Mouse (Mus musculus) kidney, embryonic 14.5 days (tissue): Measurements from ENCODE around the gene Ctse. TPM values are rescaled to one million over a fixed set of nuclear protein-coding genes. Genes with fewer than 3 reads are reported as not detected.
"Not testable (repeated sequence)": the region's sequence is repeated elsewhere in the genome, so short reads cannot be mapped to it uniquely, and the experiment has no call there.

Experiments used
- ATAC-seq: fragments of 200-750 bp; cut with Nextera tagmentation; 2 replicates; pipeline ENCODE4 v1.8.0; 2017; ENCODE audit warnings: moderate number of reproducible peaks, mild to moderate bottlenecking, moderate TSS enrichment, moderate library complexity; ENCODE audit not compliant: low FRiP score, low TSS enrichment
- H3K27ac ChIP-seq: fragments of 300-500 bp; sonication (generic); 2 replicates; pipeline ENCODE4 v1.5.1; 2014; ENCODE audit warnings: low read depth, mild to moderate bottlenecking, low read length, moderate library complexity, mixed read lengths
- H3K27me3 ChIP-seq: fragments of 300-500 bp; sonication (generic); 2 replicates; pipeline ENCODE4 v1.6.1; 2014; ENCODE audit warnings: mild to moderate bottlenecking, low read length; ENCODE audit not compliant: control insufficient read depth, insufficient read depth
- H3K36me3 ChIP-seq: fragments of 300-500 bp; sonication (generic); 2 replicates; pipeline ENCODE4 v1.6.1; 2014; ENCODE audit warnings: low read length, mixed read lengths; ENCODE audit not compliant: control insufficient read depth, insufficient read depth
- H3K4me1 ChIP-seq: fragments of 300-500 bp; sonication (generic); 2 replicates; pipeline ENCODE4 v1.6.1; 2014; ENCODE audit warnings: low read length, mixed read lengths; ENCODE audit not compliant: control insufficient read depth, insufficient read depth
- H3K4me2 ChIP-seq: fragments of 300-500 bp; sonication (generic); replicated peaks from 2 replicates; pipeline ENCODE4 v1.6.1; 2014; ENCODE audit warnings: low read depth, mild to moderate bottlenecking, low read length
- H3K4me3 ChIP-seq: fragments of 300-500 bp; sonication (generic); 2 replicates; pipeline ENCODE4 v1.5.1; 2014; ENCODE audit warnings: mild to moderate bottlenecking, low read length
- H3K9ac ChIP-seq: fragments of 300-500 bp; sonication (generic); 2 replicates; pipeline ENCODE4 v1.6.1; 2014; ENCODE audit warnings: low read depth, mild to moderate bottlenecking, low read length, moderate library complexity
- H3K9me3 ChIP-seq: fragments of 300-500 bp; sonication (generic); 2 replicates; pipeline ENCODE4 v1.6.1; 2016; ENCODE audit warnings: low read length; ENCODE audit not compliant: control insufficient read depth
- WGBS: fragments of 180-500 bp; shearing (Covaris S2); extraction: QIAGEN DNeasy Blood & Tissue Kit; methylation state at CpG from one replicate; pipeline ENCODE4 v1.1.7; 2014; 5-methylcytosine and 5-hydroxymethylcytosine counted together
- polyA plus RNA-seq: library from polyadenylated mRNA; unstranded; fragments of >200 nt; fragmentation: Nextera tagmentation; extraction: Ambion mirVana; gene quantifications from 2 replicates; pipeline ENCODE4 v1.2.1, GENCODE M21; 2014

The Ctse gene
- polyA plus RNA-seq, 1 experiment from 2014 or later = 9.9 TPM

DNA sequence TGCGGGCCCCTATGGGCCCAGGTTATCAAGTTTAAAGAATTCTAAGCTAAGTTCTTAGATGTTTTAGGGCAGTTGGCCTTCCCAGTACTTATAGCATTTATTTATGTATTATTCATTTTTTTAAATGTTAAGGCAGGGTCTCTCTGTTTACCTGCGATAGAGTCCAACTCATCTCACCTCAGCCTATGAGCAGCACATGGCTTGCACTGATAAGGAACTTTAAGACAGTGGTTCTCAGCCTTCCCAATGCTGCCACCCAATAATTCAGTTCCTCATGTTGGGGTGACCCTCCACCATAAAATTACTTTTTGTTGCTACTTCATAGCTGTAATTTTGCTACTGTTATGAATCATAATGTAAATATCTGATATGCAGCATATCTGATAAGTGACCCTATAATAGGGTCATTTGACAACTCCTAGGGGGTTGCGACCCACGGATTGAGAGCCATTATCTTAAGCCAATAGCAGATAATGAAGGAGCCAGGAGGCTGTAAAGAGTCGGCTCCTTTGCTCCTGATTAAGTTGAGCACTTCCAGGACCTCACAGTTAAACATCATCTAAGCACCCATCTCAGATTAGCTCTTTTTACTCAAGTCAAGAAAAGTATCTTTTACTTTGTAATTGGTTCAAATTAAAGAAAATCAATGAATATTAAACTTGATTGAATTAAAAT is 21.4 kb upstream of the Ctse start:
- Histone ChIP-seq H3K9me3 (no peaks in the 10 kb centered on the region), H3K27me3 (no peaks in the 10 kb centered on the region), H3K4me1 (no peaks in the 10 kb centered on the region), H3K36me3 (no peaks in the 10 kb centered on the region), H3K4me2 (no peak overlapping the region), H3K27ac (no peak overlapping the region), H3K4me3 (no peak overlapping the region), H3K9ac (no peak overlapping the region)
- 72% methylated on average over 5 of the region's 5 CpGs for WGBS
- no peak for ATAC-seq

- no peaks in the 10 kb centered on the region for H3K4me1 ChIP-seq
- H3K9me3 ChIP-seq = no peaks in the 10 kb centered on the region
- no peak overlapping the region for H3K27ac ChIP-seq
- no peak for ATAC-seq
- H3K36me3 ChIP-seq = no peaks in the 10 kb centered on the region
- no peak overlapping the region for H3K4me2 ChIP-seq
- WGBS = 88% methylated on average over 1 of the region's 1 CpGs
- H3K27me3 ChIP-seq = no peaks in the 10 kb centered on the region
- no peak overlapping the region for H3K4me3 ChIP-seq
- H3K9ac ChIP-seq = no peak overlapping the region
Observed at GRCm38 (mm10) chr1:131618576-131618975, 19.5 kb upstream of the Ctse start.

- no peaks in the 10 kb centered on the region for H3K9me3 ChIP-seq
- no peak overlapping the region for H3K27ac ChIP-seq
- H3K36me3 ChIP-seq = no peaks in the 10 kb centered on the region
- WGBS = 90% methylated on average over 7 of the region's 7 CpGs
- no peak overlapping the region for H3K9ac ChIP-seq
- H3K4me3 ChIP-seq = no peak overlapping the region
- no peaks in the 10 kb centered on the region for H3K27me3 ChIP-seq
- no peak for ATAC-seq
- no peak overlapping the region for H3K4me2 ChIP-seq
- no peaks in the 10 kb centered on the region for H3K4me1 ChIP-seq
Observed at GRCm38 (mm10) chr1:131619348-131619747, 18.8 kb upstream of the Ctse start.

DNA sequence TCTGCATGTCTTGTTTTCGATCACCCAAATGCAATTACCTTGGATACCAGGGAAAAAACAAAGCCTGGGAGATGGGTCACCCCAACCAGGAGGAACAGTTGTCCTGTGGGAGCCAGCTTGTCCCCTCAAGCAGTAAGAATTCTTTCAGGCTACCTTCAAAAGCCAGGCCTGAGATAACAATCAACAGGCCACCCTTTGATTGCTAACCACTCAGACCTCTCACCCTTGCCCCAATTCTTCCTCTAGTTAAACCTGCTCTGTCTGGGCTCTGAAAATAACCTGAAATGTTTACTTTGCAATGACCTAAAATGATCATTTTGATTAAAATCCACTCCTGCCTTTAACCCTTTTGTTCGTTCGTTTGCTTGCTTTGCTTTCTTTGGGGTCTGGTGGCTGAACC is 14.5 kb upstream of the Ctse start:
- H3K27ac ChIP-seq = no peak overlapping the region
- H3K9me3 ChIP-seq = no peaks in the 10 kb centered on the region
- ATAC-seq = no peak
- no peaks in the 10 kb centered on the region for H3K27me3 ChIP-seq
- no peaks in the 10 kb centered on the region for H3K36me3 ChIP-seq
- no peaks in the 10 kb centered on the region for H3K4me1 ChIP-seq
- no peak overlapping the region for H3K4me3 ChIP-seq
- H3K9ac ChIP-seq = no peak overlapping the region
- WGBS = 71% methylated on average over 3 of the region's 3 CpGs
- H3K4me2 ChIP-seq = no peak overlapping the region

DNA sequence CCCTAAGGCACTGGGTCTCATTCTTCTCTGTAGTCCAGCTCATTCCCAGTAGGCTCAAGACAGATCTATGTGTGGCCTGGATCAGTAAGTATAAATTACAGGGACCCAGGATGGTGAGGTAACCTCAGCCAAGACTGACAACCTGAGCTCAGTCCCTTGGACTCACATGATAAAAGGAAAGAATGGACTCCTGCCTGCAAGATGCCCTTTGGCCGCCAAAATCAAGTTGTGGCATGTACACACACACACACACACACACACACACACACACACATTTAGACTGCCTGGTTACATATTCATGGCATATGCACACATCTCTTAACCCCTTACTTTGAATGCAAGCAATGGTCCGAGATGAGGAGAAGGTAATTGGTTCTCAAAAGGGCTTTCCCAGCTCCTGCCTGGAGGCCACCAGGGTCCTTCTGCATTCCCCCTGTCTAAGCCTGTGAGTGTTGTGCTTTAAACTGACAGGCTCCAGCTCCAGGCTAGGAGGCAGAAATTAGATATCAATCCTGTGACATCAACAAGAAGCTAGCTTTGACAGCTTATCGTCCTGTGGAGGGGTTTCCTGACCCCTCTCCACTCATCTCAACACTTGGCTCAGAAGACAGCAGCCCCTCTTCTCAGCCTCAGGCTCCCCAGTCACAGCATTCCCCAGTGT is 13.8 kb upstream of the Ctse start:
- Histone ChIP-seq H3K9ac (no peak overlapping the region), H3K9me3 (no peaks in the 10 kb centered on the region), H3K27me3 (no peaks in the 10 kb centered on the region), H3K4me3 (no peak overlapping the region), H3K4me1 (no peaks in the 10 kb centered on the region), H3K4me2 (no peak overlapping the region), H3K36me3 (no peaks in the 10 kb centered on the region), H3K27ac (no peak overlapping the region)
- no peak for ATAC-seq
- 60% methylated on average over 3 of the region's 3 CpGs for WGBS

DNA sequence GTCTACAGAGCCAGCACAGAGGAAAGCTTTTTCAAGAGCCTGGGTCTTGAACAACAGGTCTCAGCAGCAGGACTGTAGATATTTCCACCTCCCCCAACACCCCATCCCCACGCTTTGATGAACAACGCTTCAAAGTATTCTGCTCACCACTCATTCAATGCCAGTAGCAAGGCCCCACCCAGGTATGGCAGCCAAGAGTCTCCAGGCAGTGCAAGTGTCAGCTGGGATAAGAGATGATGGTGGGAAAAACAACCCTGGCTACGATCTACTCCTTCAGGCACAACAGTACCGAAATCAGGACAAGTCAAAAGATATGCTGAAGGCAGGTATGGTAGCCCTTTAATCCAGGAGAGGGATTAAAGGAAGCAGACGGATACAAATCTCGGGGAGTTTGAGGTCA is 11.9 kb upstream of the Ctse start:
- Histone ChIP-seq H3K4me3 (no peak overlapping the region), H3K4me1 (no peaks in the 10 kb centered on the region), H3K36me3 (no peaks in the 10 kb centered on the region), H3K4me2 (no peak overlapping the region), H3K9ac (no peak overlapping the region), H3K27me3 (no peaks in the 10 kb centered on the region), H3K9me3 (no peaks in the 10 kb centered on the region), H3K27ac (no peak overlapping the region)
- ATAC-seq = no peak
- 91% methylated on average over 6 of the region's 6 CpGs for WGBS

DNA sequence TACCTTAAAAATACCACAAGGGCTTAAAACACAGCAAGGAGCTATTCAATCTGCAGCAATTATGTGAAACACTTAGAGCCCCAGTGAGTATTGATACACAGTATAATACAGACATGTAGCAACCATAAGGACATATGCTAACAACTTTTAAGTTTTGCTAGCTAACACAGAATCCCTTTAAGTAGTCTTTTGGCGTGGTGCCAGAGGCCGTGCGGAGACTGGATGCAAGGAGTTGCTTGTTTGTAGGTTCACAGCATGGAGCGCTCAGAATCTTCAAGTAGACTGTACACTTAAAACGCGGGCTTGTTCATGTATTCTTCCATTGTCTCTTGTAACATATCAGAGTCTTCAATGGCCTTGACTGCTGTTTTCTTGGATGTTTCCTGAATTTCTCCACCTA is 5.9 kb upstream of the Ctse start:
- H3K36me3 ChIP-seq, H3K4me1 ChIP-seq, H3K27ac ChIP-seq, H3K9me3 ChIP-seq, H3K4me3 ChIP-seq, H3K4me2 ChIP-seq, H3K9ac ChIP-seq, ATAC-seq, H3K27me3 ChIP-seq: not testable (repeated sequence)
- WGBS = 83% methylated on average over 6 of the region's 6 CpGs

DNA sequence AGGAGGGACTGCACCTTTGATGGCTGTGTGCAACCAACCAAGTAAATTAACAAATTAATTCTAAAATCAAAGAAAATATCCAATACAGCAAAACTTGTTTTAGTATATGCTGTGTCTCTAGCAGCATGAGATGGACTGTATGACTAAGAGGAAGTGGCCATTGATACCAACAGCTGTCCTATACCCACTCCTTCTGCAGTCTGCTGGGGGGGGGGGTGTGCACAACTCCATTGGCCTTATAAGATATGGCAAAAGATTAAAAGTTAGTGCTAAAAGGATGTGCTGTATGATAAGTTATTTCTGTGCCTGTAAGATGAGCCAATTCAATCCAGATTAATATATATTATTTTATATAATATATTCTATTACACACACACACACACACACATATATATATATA is 3.6 kb upstream of the Ctse start:
- Histone ChIP-seq H3K27me3 (no peaks in the 10 kb centered on the region), H3K9ac (no peak overlapping the region), H3K36me3 (no peaks in the 10 kb centered on the region), H3K4me3 (no peak overlapping the region), H3K27ac (no peak overlapping the region), H3K9me3 (no peaks in the 10 kb centered on the region), H3K4me1 (no peaks in the 10 kb centered on the region), H3K4me2 (no peak overlapping the region)
- ATAC-seq = no peak

DNA sequence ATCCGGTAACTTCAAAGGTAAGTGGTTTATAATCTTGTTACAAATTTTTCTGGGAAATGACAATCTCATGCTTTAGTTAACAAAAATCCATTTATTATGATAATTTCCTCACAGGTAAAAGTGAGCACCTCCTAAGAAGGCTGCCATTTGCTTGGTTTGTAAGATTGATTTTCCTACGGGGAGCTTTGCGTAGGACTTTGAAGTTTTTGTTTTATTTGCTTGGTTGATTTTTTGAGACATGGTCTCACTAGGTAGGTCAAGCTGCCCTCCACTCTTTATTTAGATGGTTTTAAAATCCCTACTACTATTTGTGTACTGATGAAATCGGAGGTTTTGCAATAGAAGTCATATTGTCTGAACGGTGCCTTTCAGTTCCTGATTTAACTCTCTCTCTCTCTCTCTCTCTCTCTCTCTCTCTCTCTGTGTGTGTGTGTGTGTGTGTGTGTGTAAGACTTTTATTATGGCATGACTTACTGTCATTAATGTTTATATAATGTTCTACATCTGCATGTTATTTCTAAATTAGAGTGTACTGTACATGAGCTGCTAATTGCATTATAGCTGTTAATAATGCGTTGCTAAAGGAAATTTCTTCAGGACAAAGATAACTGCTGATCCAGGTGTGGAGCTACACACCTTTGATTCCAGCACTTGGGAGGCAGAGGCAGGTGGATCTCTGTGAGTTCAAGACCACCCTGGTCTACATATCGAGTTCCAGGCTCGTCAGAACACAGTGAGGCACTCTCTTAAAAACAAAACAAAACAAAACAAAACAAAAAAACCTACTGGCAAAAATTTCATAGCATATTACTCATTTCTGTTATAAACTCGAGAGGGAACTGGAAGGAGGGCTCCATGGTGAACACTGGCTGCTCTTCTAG is 675 bp downstream of the Ctse start:
- Histone ChIP-seq H3K4me2 (no peak overlapping the region), H3K4me3 (no peak overlapping the region), H3K36me3 (no peaks in the 10 kb centered on the region), H3K27me3 (no peaks in the 10 kb centered on the region), H3K9me3 (no peaks in the 10 kb centered on the region), H3K4me1 (no peaks in the 10 kb centered on the region), H3K27ac (no peak overlapping the region), H3K9ac (no peak overlapping the region)
- WGBS = 86% methylated on average over 9 of the region's 9 CpGs
- ATAC-seq = no peak
